Mouse (Mus musculus) hindbrain, embryonic 14.5 days (tissue): Measurements from ENCODE around the gene Olfr90. TPM values are rescaled to one million over a fixed set of nuclear protein-coding genes. Genes with fewer than 3 reads are reported as not detected.

ENCODE experiments used
- ATAC-seq: fragments of 200-750 bp; cut with Nextera tagmentation; 2 replicates; pipeline ENCODE4 v1.8.0; 2017; ENCODE audit warnings: moderate number of reproducible peaks, mild to moderate bottlenecking, moderate TSS enrichment, moderate library complexity; ENCODE audit not compliant: low FRiP score
- DNase-seq: peaks from one replicate; pipeline ENCODE4 v3.0.0-alpha.2; 2015; ENCODE audit warnings: low spot score
- H3K27ac ChIP-seq: fragments of 300-500 bp; sonication (generic); 2 replicates; pipeline ENCODE4 v1.5.1; 2014; ENCODE audit warnings: mild to moderate bottlenecking, moderate library complexity
- H3K27me3 ChIP-seq: fragments of 300-500 bp; sonication (generic); 2 replicates; pipeline ENCODE4 v1.6.1; 2014; ENCODE audit warnings: mild to moderate bottlenecking, low read length, mixed read lengths; ENCODE audit not compliant: control insufficient read depth, insufficient read depth
- H3K36me3 ChIP-seq: fragments of 300-500 bp; sonication (generic); replicated peaks from 2 replicates; pipeline ENCODE4 v1.6.1; 2014; ENCODE audit not compliant: control insufficient read depth, insufficient read depth
- H3K4me1 ChIP-seq: fragments of 300-500 bp; sonication (generic); replicated peaks from 2 replicates; pipeline ENCODE4 v1.6.1; 2014; ENCODE audit warnings: antibody characterized with exemption, low read length, mixed read lengths; ENCODE audit not compliant: control insufficient read depth, insufficient read depth
- H3K4me2 ChIP-seq: fragments of 300-500 bp; sonication (generic); replicated peaks from 2 replicates; pipeline ENCODE4 v1.6.1; 2014; ENCODE audit warnings: mild to moderate bottlenecking, moderate library complexity
- H3K4me3 ChIP-seq: fragments of 300-500 bp; sonication (generic); replicated peaks from 2 replicates; pipeline ENCODE4 v1.5.1; 2014; ENCODE audit warnings: mild to moderate bottlenecking, low read length
- H3K9ac ChIP-seq: fragments of 300-500 bp; sonication (generic); 2 replicates; pipeline ENCODE4 v1.6.1; 2014
- H3K9me3 ChIP-seq: fragments of 300-500 bp; sonication (generic); 2 replicates; pipeline ENCODE4 v1.6.1; 2016; ENCODE audit warnings: low read length; ENCODE audit not compliant: control insufficient read depth
- WGBS: fragments of 180-500 bp; shearing (Covaris S2); extraction: QIAGEN DNeasy Blood & Tissue Kit; methylation state at CpG from one replicate; pipeline ENCODE4 v1.1.7; 2014; 5-methylcytosine and 5-hydroxymethylcytosine counted together
- polyA plus RNA-seq: library from polyadenylated mRNA; unstranded; fragments of >200 nt; fragmentation: Nextera tagmentation; extraction: Ambion mirVana; gene quantifications from 2 replicates; pipeline ENCODE4 v1.2.1, GENCODE M21; 2014

The Olfr90 gene
- polyA plus RNA-seq, 1 experiment from 2014 or later, result not detected

GRCm38 (mm10) chr17:37049570-37050310 is 38.6 kb downstream of the Olfr90 start:
- Histone ChIP-seq H3K27me3 (no peaks in the 10 kb centered on the region), H3K36me3 (peaks cover 17% of the 10 kb centered on the region), H3K27ac (peak overlapping the region; percentile 85), H3K9me3 (no peaks in the 10 kb centered on the region), H3K9ac (peak overlapping the region; percentile 87), H3K4me3 (peak overlapping the region; percentile 96), H3K4me2 (peak overlapping the region; percentile 89), H3K4me1 (peaks cover 49% of the 10 kb centered on the region)
- DNase-seq, result peak; percentile 73
- 2% methylated on average over 39 of the region's 39 CpGs for WGBS
- ATAC-seq, result peak; percentile 15; the same call in 1 of the 2 replicates

- DNase-seq (no peak), ATAC-seq (no peak)
- no peaks in the 10 kb centered on the region for H3K27me3 ChIP-seq
- peak overlapping the region; percentile 89 for H3K4me2 ChIP-seq
- H3K9ac ChIP-seq, result peak overlapping the region; percentile 62
- H3K9me3 ChIP-seq, result no peaks in the 10 kb centered on the region
- H3K27ac ChIP-seq, result no peak overlapping the region
- peak overlapping the region; percentile 96 for H3K4me3 ChIP-seq
- peaks cover 3% of the 10 kb centered on the region for H3K36me3 ChIP-seq
- 57% methylated on average over 7 of the region's 7 CpGs for WGBS
- H3K4me1 ChIP-seq, result peaks cover 51% of the 10 kb centered on the region
Observed at GRCm38 (mm10) chr17:37048383-37048782, 39.9 kb downstream of the Olfr90 start.

- peak; percentile 67 for DNase-seq
- Histone ChIP-seq H3K4me2 (peak overlapping the region; percentile 89), H3K27me3 (no peaks in the 10 kb centered on the region), H3K36me3 (no peaks in the 10 kb centered on the region; the same call in 1 of the 2 replicates), H3K27ac (peak overlapping the region; percentile 97), H3K4me3 (peak overlapping the region; percentile 96), H3K9ac (peak overlapping the region; percentile 99), H3K9me3 (no peaks in the 10 kb centered on the region), H3K4me1 (peaks cover 51% of the 10 kb centered on the region)
- 22% methylated on average over 3 of the region's 3 CpGs for WGBS
- no peak for ATAC-seq
Observed at GRCm38 (mm10) chr17:37047981-37048380, 40.3 kb downstream of the Olfr90 start.

- Histone ChIP-seq H3K27me3 (no peaks in the 10 kb centered on the region), H3K4me2 (peak overlapping the region; percentile 89), H3K9me3 (no peaks in the 10 kb centered on the region), H3K4me1 (peaks cover 48% of the 10 kb centered on the region), H3K27ac (peak overlapping the region; percentile 97), H3K36me3 (no peaks in the 10 kb centered on the region; the same call in 1 of the 2 replicates), H3K4me3 (peak overlapping the region; percentile 96), H3K9ac (peak overlapping the region; percentile 99)
- DNase-seq (no peak), ATAC-seq (no peak)
- WGBS, result 15% methylated on average over 19 of the region's 19 CpGs
Observed at GRCm38 (mm10) chr17:37047332-37047976, 40.8 kb downstream of the Olfr90 start.

GRCm38 (mm10) chr17:37046312-37047112 is 41.8 kb downstream of the Olfr90 start:
- peak; percentile 51 for DNase-seq
- Histone ChIP-seq H3K27ac (peak overlapping the region; percentile 97), H3K4me2 (peak overlapping the region; percentile 89), H3K9ac (peak overlapping the region; percentile 99), H3K36me3 (no peaks in the 10 kb centered on the region; the same call in 1 of the 2 replicates), H3K4me1 (peaks cover 40% of the 10 kb centered on the region), H3K4me3 (peak overlapping the region; percentile 96), H3K27me3 (no peaks in the 10 kb centered on the region), H3K9me3 (no peaks in the 10 kb centered on the region)
- WGBS, result under 1% methylated on average over 31 of the region's 58 CpGs
- peak; percentile 52 for ATAC-seq

- peak within 1 kb of the TSS; percentile 99 for H3K9ac ChIP-seq
- DNase-seq (peak; percentile 81), ATAC-seq (peak; percentile 82)
- no peaks in the 10 kb centered on the region; the same call in 1 of the 2 replicates for H3K36me3 ChIP-seq
- peak within 1 kb of the TSS; percentile 89 for H3K4me2 ChIP-seq
- peak within 1 kb of the TSS; percentile 97 for H3K27ac ChIP-seq
- peaks cover 35% of the 10 kb centered on the region for H3K4me1 ChIP-seq
- WGBS, result 0% methylated on average over 47 of the region's 55 CpGs
- H3K4me3 ChIP-seq, result peak within 1 kb of the TSS; percentile 96
- no peaks in the 10 kb centered on the region for H3K27me3 ChIP-seq
- H3K9me3 ChIP-seq, result no peaks in the 10 kb centered on the region
Observed at GRCm38 (mm10) chr17:37045611-37046311, 42.5 kb downstream of the Olfr90 start, which contains the start of gene Gabbr1. TSS of gene Gabbr1 (plus strand) at chr17:37045966.

GRCm38 (mm10) chr17:37044651-37045244 is 43.6 kb downstream of the Olfr90 start:
- DNase-seq (no peak), ATAC-seq (no peak)
- Histone ChIP-seq H3K9ac (peak overlapping the region; percentile 99), H3K27ac (peak overlapping the region; percentile 97), H3K36me3 (no peaks in the 10 kb centered on the region; the same call in 1 of the 2 replicates), H3K4me3 (peak overlapping the region; percentile 96), H3K4me2 (peak overlapping the region; percentile 89), H3K4me1 (peaks cover 30% of the 10 kb centered on the region), H3K27me3 (no peaks in the 10 kb centered on the region), H3K9me3 (no peaks in the 10 kb centered on the region)
- WGBS, result 83% methylated on average over 7 of the region's 7 CpGs

GRCm38 (mm10) chr17:37039127-37039894 is 49.0 kb downstream of the Olfr90 start:
- no peak overlapping the region for H3K9ac ChIP-seq
- no peaks in the 10 kb centered on the region for H3K9me3 ChIP-seq
- no peaks in the 10 kb centered on the region for H3K27me3 ChIP-seq
- ATAC-seq (no peak), DNase-seq (no peak)
- no peaks in the 10 kb centered on the region for H3K4me1 ChIP-seq
- H3K27ac ChIP-seq, result no peak overlapping the region
- no peaks in the 10 kb centered on the region for H3K36me3 ChIP-seq
- no peak overlapping the region for H3K4me3 ChIP-seq
- WGBS, result 86% methylated on average over 2 of the region's 2 CpGs
- no peak overlapping the region for H3K4me2 ChIP-seq
